ENCODE assay signal across 7 mouse cellular contexts in genomic region chr17:80801991-80802390, GRCm38 (mm10).
DNase-seq lines count a peak whose midpoint lies in the region; ATAC-seq and TF ChIP-seq lines count a peak whose summit lies in the region.

No protein-coding gene starts in this region.

- peaks cover 4% of the 10 kb centered on the region for H3K4me1 ChIP-seq in cortical plate, adult 2 months (ENCODE audit: control insufficient read depth, insufficient read depth, low read length)
- H3K4me1 ChIP-seq in heart, embryonic 14.5 days (ENCODE audit: control insufficient read depth in 2 of 2, insufficient read depth in 2 of 2, low read length in 2 of 2), result peaks cover 19 to 28% of the 10 kb centered on the region in 2 experiments
- peaks cover 14% of the 10 kb centered on the region for H3K4me1 ChIP-seq in midbrain, embryonic 15.5 days

- no peak for TF ChIP-seq CTCF in layer of hippocampus, adult 2 months (conservative IDR thresholded peaks at IDR 0.05)
- TF ChIP-seq CTCF in cortical plate, adult 2 months (IDR thresholded peaks at IDR 0.05; ENCODE audit: extremely low read depth, insufficient read depth, low read length), result no peak

- H3K36me3 ChIP-seq in heart, embryonic 14.5 days (ENCODE audit: control insufficient read depth, insufficient read depth, low read length), result no peaks in the 10 kb centered on the region
- no peaks in the 10 kb centered on the region for H3K36me3 ChIP-seq in midbrain, embryonic 15.5 days (replicated peaks)

- 34% methylated on average over 8 of the region's 8 CpGs for WGBS in heart, embryonic 14.5 days
- WGBS in midbrain, embryonic 15.5 days, result 44% methylated on average over 8 of the region's 8 CpGs

- no peaks in the 10 kb centered on the region for H3K9me3 ChIP-seq in heart, embryonic 14.5 days (ENCODE audit: control insufficient read depth, low read length)
- H3K9me3 ChIP-seq in midbrain, embryonic 15.5 days, result no peaks in the 10 kb centered on the region

- peak overlapping the region; percentile 84 for H3K27ac ChIP-seq in layer of hippocampus, adult 2 months
- H3K27ac ChIP-seq in cortical plate, adult 2 months (ENCODE audit: insufficient read depth, low read length), result peak overlapping the region; percentile 41
- H3K27ac ChIP-seq in heart, embryonic 14.5 days (replicated peaks in 1 of 2; ENCODE audit: control insufficient read depth in 1 of 2, insufficient read depth in 1 of 2, low read depth in 2 of 2, low read length in 2 of 2), result peak overlapping the region; percentile 43 to 80; a peak in 3 of 4 replicates
- H3K27ac ChIP-seq in midbrain, embryonic 15.5 days, result 0 out of 2 replicates have a peak overlapping the region, but pooled peaks have one; percentile 14

- no peaks in the 10 kb centered on the region for H3K27me3 ChIP-seq in heart, embryonic 14.5 days (ENCODE audit: control insufficient read depth, insufficient read depth, low read length)
- no peaks in the 10 kb centered on the region for H3K27me3 ChIP-seq in midbrain, embryonic 15.5 days (replicated peaks)

- H3K4me3 ChIP-seq in layer of hippocampus, adult 2 months, result peak overlapping the region; percentile 37
- no peak overlapping the region for H3K4me3 ChIP-seq in cortical plate, adult 2 months (ENCODE audit: insufficient read depth, low read length)
- peak overlapping the region in 1 of 2 experiments; percentile 3; a peak in 1 of 4 replicates for H3K4me3 ChIP-seq in heart, embryonic 14.5 days (ENCODE audit: control insufficient read depth in 1 of 2, insufficient read depth in 1 of 2, low read depth in 1 of 2, low read length in 2 of 2)
- no peak overlapping the region for H3K4me3 ChIP-seq in midbrain, embryonic 15.5 days

- no peak for TF ChIP-seq POLR2A in cortical plate, adult 2 months (IDR thresholded peaks at IDR 0.05; ENCODE audit: extremely low read depth, insufficient read depth, low read length)

- peak overlapping the region; percentile 53 for H3K4me2 ChIP-seq in heart, embryonic 14.5 days (ENCODE audit: low read length)
- 0 out of 2 replicates have a peak overlapping the region, but pooled peaks have one; percentile 3 for H3K4me2 ChIP-seq in midbrain, embryonic 15.5 days

- no peak for DNase-seq in layer of hippocampus, adult 2 months (ENCODE audit: low spot score in 2 of 2)
- no peak for DNase-seq in layer of hippocampus, postnatal 10 days (ENCODE audit: low spot score in 2 of 2)
- no peak for DNase-seq in retina, postnatal 1 day
- no peak for DNase-seq in kidney, adult 11 months

- no peak for ATAC-seq in heart, embryonic 14.5 days (ENCODE audit: insufficient number of reproducible peaks, insufficient read depth, low FRiP score, low read depth)
- ATAC-seq in midbrain, embryonic 15.5 days (replicated peaks), result no peak

- H3K9ac ChIP-seq in heart, embryonic 14.5 days (ENCODE audit: low read length), result peak overlapping the region; percentile 44; the same call in 1 of the 2 replicates
- no peak overlapping the region for H3K9ac ChIP-seq in midbrain, embryonic 15.5 days

Comparison
In these comparisons a context has a peak if more than half of its experiments do, and no peak if none do; other contexts are left out.
1. H3K27ac ChIP-seq: peak in every context shown above with its lines; median percentile 84 in layer of hippocampus, adult 2 months; 62 in heart, embryonic 14.5 days; 41 in cortical plate, adult 2 months; 14 in midbrain, embryonic 15.5 days.